Mouse (Mus musculus) heart, adult 2 months (tissue): ENCODE results near the gene Gm10277.

ENCODE experiments used
- CTCF ChIP-seq: fragments of 200-600 bp; IDR thresholded peaks from 2 replicates; pipeline ENCODE4 v1.8.1; 2022; ENCODE audit warnings: antibody characterized with exemption, mild to moderate bottlenecking, moderate library complexity
- EP300 ChIP-seq: fragments of 200-500 bp; IDR thresholded peaks from 2 replicates; pipeline ENCODE4 v1.6.1; 2011; ENCODE audit warnings: low read depth, low read length, control low read depth; ENCODE audit not compliant: insufficient read depth

DNA sequence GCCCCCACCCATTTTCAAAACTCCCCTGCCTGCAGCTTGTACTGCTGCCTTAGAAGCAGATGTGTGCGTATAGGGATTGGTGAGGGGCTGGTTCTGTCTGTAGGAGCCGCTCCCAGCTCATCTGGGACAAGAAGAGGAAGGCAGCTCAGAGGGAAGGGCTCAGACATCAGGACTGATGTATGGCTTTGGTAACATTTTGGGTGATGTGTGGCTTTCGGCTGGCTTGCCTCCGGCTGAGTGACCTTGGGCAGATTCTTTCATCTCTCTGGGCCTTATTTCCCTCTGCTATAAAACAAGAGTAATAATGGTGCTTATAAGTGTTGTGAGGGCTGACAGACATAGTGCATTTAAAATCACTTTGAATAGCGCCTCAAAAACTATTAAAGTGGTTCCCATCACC, 2.0 kb upstream of the Gm10277 start:
- TF ChIP-seq EP300 (no peak), CTCF (no peak)
